ENCODE assay signal across 10 mouse cellular contexts in the genomic region with DNA sequence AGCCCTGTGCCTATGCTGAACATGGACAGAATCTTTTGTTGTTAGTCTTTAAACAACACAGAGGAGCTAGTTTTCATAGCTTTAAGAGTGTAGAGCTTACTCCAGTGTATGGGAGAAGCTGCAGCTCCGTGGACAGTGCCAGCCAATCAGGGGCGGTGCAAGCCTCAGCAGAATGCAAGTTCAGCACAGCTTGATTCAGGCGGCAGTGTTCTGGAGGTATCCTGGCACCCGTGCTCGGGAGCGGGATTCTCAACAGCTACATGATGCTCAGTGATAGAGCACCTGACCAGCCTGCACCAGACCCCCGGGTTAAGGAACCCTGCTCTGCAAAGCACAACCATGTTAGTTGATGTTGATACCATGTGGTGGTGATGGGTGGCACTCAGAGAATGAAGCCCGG. TPM values are rescaled to one million over a fixed set of nuclear protein-coding genes. Genes with fewer than 3 reads are reported as not detected.
DNase-seq lines count a peak whose midpoint lies in the region; ATAC-seq and TF ChIP-seq lines count a peak whose summit lies in the region.
"Had no signal": no experiment of that assay in that cellular context is flagged by ENCODE, and none has a peak within 500 bp of the region (broad histone marks: within the 10 kb centered on the region; RNA-seq: fewer than 3 reads in every experiment).

No protein-coding gene starts in this region.

- no peak overlapping the region for H3K4me3 ChIP-seq in layer of hippocampus, adult 2 months
- peak overlapping the region; percentile 29; the same call in 1 of the 2 replicates for H3K4me3 ChIP-seq in embryonic facial prominence, embryonic 13.5 days
- H3K4me3 ChIP-seq in hindbrain, embryonic 13.5 days: no peak overlapping the region
- H3K4me3 ChIP-seq in midbrain, postnatal 0 days (ENCODE audit: low read depth, low read length): no peak overlapping the region
- H3K4me3 ChIP-seq: megakaryocyte, embryonic 14.5 days had no signal

- peak overlapping the region; percentile 64 for H3K9ac ChIP-seq in embryonic facial prominence, embryonic 13.5 days
- peak overlapping the region; percentile 31 for H3K9ac ChIP-seq in hindbrain, embryonic 13.5 days
- no peak overlapping the region for H3K9ac ChIP-seq in midbrain, postnatal 0 days (replicated peaks; ENCODE audit: low read length, poor library complexity, severe bottlenecking)

- peaks cover 45% of the 10 kb centered on the region for H3K36me3 ChIP-seq in embryonic facial prominence, embryonic 13.5 days
- H3K36me3 ChIP-seq in hindbrain, embryonic 13.5 days: peaks cover 23% of the 10 kb centered on the region
- H3K36me3 ChIP-seq in midbrain, postnatal 0 days (ENCODE audit: insufficient read depth, low read length): peaks cover 5% of the 10 kb centered on the region; the same call in 1 of the 2 replicates

- peak in 1 of 2 experiments; percentile 38 for DNase-seq in layer of hippocampus, adult 2 months (ENCODE audit: low spot score in 2 of 2)
- no peak for DNase-seq in layer of hippocampus, postnatal 25 days (ENCODE audit: extremely low spot score in 1 of 2, low spot score in 1 of 2)
- no peak for DNase-seq in midbrain, postnatal 0 days (ENCODE audit: low spot score)
- no peak for DNase-seq in spleen, postnatal 10 days (ENCODE audit: low spot score in 2 of 2)
- DNase-seq in cerebellum, adult 18-20 months: no peak
- no peak for DNase-seq in gastrocnemius, adult 18-20 months (ENCODE audit: low spot score)

- no peak for TF ChIP-seq CTCF in layer of hippocampus, adult 2 months (conservative IDR thresholded peaks at IDR 0.05)
- TF ChIP-seq CTCF in midbrain, postnatal 0 days (IDR thresholded peaks at IDR 0.05): no peak

- ATAC-seq in embryonic facial prominence, embryonic 13.5 days (ENCODE audit: insufficient number of reproducible peaks, insufficient read depth, low FRiP score, low TSS enrichment, low read depth): no peak
- ATAC-seq in hindbrain, embryonic 13.5 days (ENCODE audit: low FRiP score): peak; percentile 6
- ATAC-seq in midbrain, postnatal 0 days (ENCODE audit: low FRiP score): 0 out of 2 replicates have a peak, but pooled peaks have one; percentile 5
- ATAC-seq: inflammation-experienced regulatory T-cells, adult 6 months had no signal

- peaks cover 57% of the 10 kb centered on the region for H3K4me1 ChIP-seq in embryonic facial prominence, embryonic 13.5 days
- peaks cover 41% of the 10 kb centered on the region for H3K4me1 ChIP-seq in hindbrain, embryonic 13.5 days (replicated peaks)
- no peaks in the 10 kb centered on the region for H3K4me1 ChIP-seq in midbrain, postnatal 0 days (ENCODE audit: insufficient read depth, low read length)

- no peaks in the 10 kb centered on the region for H3K9me3 ChIP-seq in embryonic facial prominence, embryonic 13.5 days
- no peaks in the 10 kb centered on the region for H3K9me3 ChIP-seq in hindbrain, embryonic 13.5 days
- no peaks in the 10 kb centered on the region for H3K9me3 ChIP-seq in midbrain, postnatal 0 days (ENCODE audit: low read length)
- H3K9me3 ChIP-seq: megakaryocyte, embryonic 14.5 days had no signal

- 9% methylated on average over 8 of the region's 8 CpGs for WGBS in embryonic facial prominence, embryonic 13.5 days
- 10% methylated on average over 8 of the region's 8 CpGs for WGBS in hindbrain, embryonic 13.5 days
- WGBS in midbrain, postnatal 0 days: 14% methylated on average over 8 of the region's 8 CpGs

- peak overlapping the region; percentile 67 for H3K27ac ChIP-seq in layer of hippocampus, adult 2 months
- H3K27ac ChIP-seq in embryonic facial prominence, embryonic 13.5 days: peak overlapping the region; percentile 74
- no peak overlapping the region for H3K27ac ChIP-seq in hindbrain, embryonic 13.5 days
- H3K27ac ChIP-seq in midbrain, postnatal 0 days (ENCODE audit: low read depth, low read length): no peak overlapping the region

- H3K27me3 ChIP-seq in embryonic facial prominence, embryonic 13.5 days: no peaks in the 10 kb centered on the region
- no peaks in the 10 kb centered on the region for H3K27me3 ChIP-seq in hindbrain, embryonic 13.5 days
- no peaks in the 10 kb centered on the region for H3K27me3 ChIP-seq in midbrain, postnatal 0 days (ENCODE audit: insufficient read depth, low read length)
- H3K27me3 ChIP-seq: megakaryocyte, embryonic 14.5 days had no signal

- H3K4me2 ChIP-seq in embryonic facial prominence, embryonic 13.5 days: peak overlapping the region; percentile 56
- peak overlapping the region; percentile 19; the same call in 1 of the 2 replicates for H3K4me2 ChIP-seq in hindbrain, embryonic 13.5 days
- H3K4me2 ChIP-seq in midbrain, postnatal 0 days (ENCODE audit: low read depth, low read length, poor library complexity, severe bottlenecking): no peak overlapping the region

RNA-seq across cellular contexts. Expression of a gene that starts 5.9 kb away (rescaled TPM):
- under 1 TPM; 0.42 to 0.84 TPM for total RNA-seq in layer of hippocampus, adult 2 months (2021)
- 1 to 10 TPM; 1.3 to 1.6 TPM for total RNA-seq in layer of hippocampus, postnatal 25 days (2021)
- polyA plus RNA-seq in embryonic facial prominence, embryonic 13.5 days (2015; fragmentation: Nextera tagmentation; extraction: Ambion mirVana): 1.5 and 2.1 TPM in 2 replicates
- polyA plus RNA-seq in hindbrain, embryonic 13.5 days (2015; fragmentation: Nextera tagmentation; extraction: Ambion mirVana): 0.38 and 0.70 TPM in 2 replicates
- total RNA-seq in midbrain, postnatal 0 days (2014; rRNA removed): 0.55 and 0.85 TPM in 2 replicates
- 0.27 and 0.36 TPM in 2 replicates for polyA plus RNA-seq in midbrain, postnatal 0 days (2015; fragmentation: Nextera tagmentation; extraction: Ambion mirVana)
- total RNA-seq in gastrocnemius, adult 18-20 months (2021): under 1 TPM in 1 of 2 experiments, not detected in 1; 0.09 TPM

RNA-seq across cellular contexts. Expression of a gene that starts 8.1 kb away (rescaled TPM):
- 10 to 100 TPM; 52.8 to 55.4 TPM for total RNA-seq in layer of hippocampus, adult 2 months (2021)
- total RNA-seq in layer of hippocampus, postnatal 25 days (2021): 10 to 100 TPM; 67.7 to 69.2 TPM
- 186 and 190 TPM in 2 replicates for polyA plus RNA-seq in embryonic facial prominence, embryonic 13.5 days (2015; fragmentation: Nextera tagmentation; extraction: Ambion mirVana)
- 155 and 159 TPM in 2 replicates for polyA plus RNA-seq in hindbrain, embryonic 13.5 days (2015; fragmentation: Nextera tagmentation; extraction: Ambion mirVana)
- total RNA-seq in midbrain, postnatal 0 days (2014; rRNA removed): 72.3 and 74.2 TPM in 2 replicates
- polyA plus RNA-seq in midbrain, postnatal 0 days (2015; fragmentation: Nextera tagmentation; extraction: Ambion mirVana): 108 and 111 TPM in 2 replicates
- total RNA-seq in gastrocnemius, adult 18-20 months (2021): 10 to 100 TPM; 16.6 to 16.9 TPM

RNA-seq across cellular contexts. Expression of a gene that starts 38.4 kb away (rescaled TPM):
- total RNA-seq in layer of hippocampus, adult 2 months (2021): 10 to 100 TPM; 47.9 to 56.8 TPM
- total RNA-seq in layer of hippocampus, postnatal 25 days (2021): 10 to 100 TPM; 42.2 to 57.6 TPM
- polyA plus RNA-seq in embryonic facial prominence, embryonic 13.5 days (2015; fragmentation: Nextera tagmentation; extraction: Ambion mirVana): 23.5 and 24.0 TPM in 2 replicates
- 20.7 and 23.7 TPM in 2 replicates for polyA plus RNA-seq in hindbrain, embryonic 13.5 days (2015; fragmentation: Nextera tagmentation; extraction: Ambion mirVana)
- 63.9 and 71.2 TPM in 2 replicates for total RNA-seq in midbrain, postnatal 0 days (2014; rRNA removed)
- polyA plus RNA-seq in midbrain, postnatal 0 days (2015; fragmentation: Nextera tagmentation; extraction: Ambion mirVana): 21.3 and 21.7 TPM in 2 replicates
- 10 to 100 TPM; 23.0 to 24.3 TPM for total RNA-seq in gastrocnemius, adult 18-20 months (2021)

RNA-seq across cellular contexts. Expression of a gene that starts 52.6 kb away (rescaled TPM):
- 10 to 100 TPM; 36.5 to 37.6 TPM for total RNA-seq in layer of hippocampus, adult 2 months (2021)
- total RNA-seq in layer of hippocampus, postnatal 25 days (2021): 10 to 100 TPM; 30.0 to 40.0 TPM
- 63.2 and 68.8 TPM in 2 replicates for polyA plus RNA-seq in embryonic facial prominence, embryonic 13.5 days (2015; fragmentation: Nextera tagmentation; extraction: Ambion mirVana)
- 54.1 and 54.2 TPM in 2 replicates for polyA plus RNA-seq in hindbrain, embryonic 13.5 days (2015; fragmentation: Nextera tagmentation; extraction: Ambion mirVana)
- total RNA-seq in midbrain, postnatal 0 days (2014; rRNA removed): 41.0 and 43.3 TPM in 2 replicates
- 60.3 and 72.4 TPM in 2 replicates for polyA plus RNA-seq in midbrain, postnatal 0 days (2015; fragmentation: Nextera tagmentation; extraction: Ambion mirVana)
- 10 to 100 TPM in 1 of 2 experiments, 1 to 10 TPM in 1; 5.9 to 16.7 TPM for total RNA-seq in gastrocnemius, adult 18-20 months (2021)

RNA-seq across cellular contexts. Expression of a gene that starts 52.8 kb away (rescaled TPM):
- 100 to 1,000 TPM; 503 to 542 TPM for total RNA-seq in layer of hippocampus, adult 2 months (2021)
- 100 to 1,000 TPM; 510 to 556 TPM for total RNA-seq in layer of hippocampus, postnatal 25 days (2021)
- 545 and 624 TPM in 2 replicates for polyA plus RNA-seq in embryonic facial prominence, embryonic 13.5 days (2015; fragmentation: Nextera tagmentation; extraction: Ambion mirVana)
- polyA plus RNA-seq in hindbrain, embryonic 13.5 days (2015; fragmentation: Nextera tagmentation; extraction: Ambion mirVana): 998 and 1,025 TPM in 2 replicates
- 1,134 and 1,270 TPM in 2 replicates for total RNA-seq in midbrain, postnatal 0 days (2014; rRNA removed)
- polyA plus RNA-seq in midbrain, postnatal 0 days (2015; fragmentation: Nextera tagmentation; extraction: Ambion mirVana): 1,433 and 1,533 TPM in 2 replicates
- 100 to 1,000 TPM; 512 to 541 TPM for total RNA-seq in gastrocnemius, adult 18-20 months (2021)

Comparison
In these comparisons a context has a peak if more than half of its experiments do, and no peak if none do; other contexts are left out.
1. H3K27ac ChIP-seq: peak in layer of hippocampus, adult 2 months (single experiment) and embryonic facial prominence, embryonic 13.5 days (single experiment); none in hindbrain, embryonic 13.5 days (single experiment) and midbrain, postnatal 0 days (single experiment).